Mouse (Mus musculus) bone marrow, adult 2 months (tissue): ENCODE results near the gene Nemp2.

Experiments used
- CTCF ChIP-seq: fragments of 200-500 bp; IDR thresholded peaks from 2 replicates; pipeline ENCODE4 v1.5.1; 2011; ENCODE audit warnings: low read length, control low read depth; ENCODE audit not compliant: control insufficient read depth, insufficient read depth
- POLR2A ChIP-seq: fragments of 200-500 bp; IDR thresholded peaks from 2 replicates; pipeline ENCODE4 v1.6.1; 2011; ENCODE audit warnings: low read depth, mild to moderate bottlenecking, control low read depth, low read length, borderline replicate concordance; ENCODE audit not compliant: control insufficient read depth

DNA sequence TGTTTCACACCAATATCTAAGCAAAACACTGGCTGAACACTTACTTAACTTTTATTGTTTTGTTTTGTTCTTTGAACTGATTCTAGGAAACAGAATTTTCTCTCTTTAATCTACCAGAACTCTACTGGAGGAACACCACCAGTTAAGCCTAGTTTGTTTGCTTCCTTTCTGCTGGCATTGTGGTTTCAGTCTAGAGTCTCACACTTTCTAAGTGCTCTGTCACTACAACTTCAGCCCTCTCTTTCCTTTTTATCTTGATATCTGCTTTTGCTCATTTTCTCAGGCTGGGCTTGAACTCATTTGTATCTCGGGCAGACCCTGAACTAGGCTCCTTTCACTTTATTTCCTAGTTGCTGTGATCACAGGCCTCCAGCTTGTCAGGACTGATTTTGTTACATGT, 22.8 kb upstream of the Nemp2 start:
- TF ChIP-seq CTCF = no peak
- TF ChIP-seq POLR2A = no peak
